Mouse (Mus musculus): ENCODE results near the gene Washc4. TPM values are rescaled to one million over a fixed set of nuclear protein-coding genes. Genes with fewer than 3 reads are reported as not detected.

Gene Washc4
- 1.1 TPM in 2 replicates for polyA plus RNA-seq (2012; rRNA removed)

GRCm38 (mm10) chr10:83543439-83544102 is at the start of gene Washc4:
Gene Washc4 (plus strand): TSS chr10:83543752.

GRCm38 (mm10) chr10:83533910-83534283 is 9.7 kb upstream of the Washc4 start, which contains the start of gene Aldh1l2:
Gene Aldh1l2 (minus strand): TSS chr10:83534140.

Other genes with a start within 250 kb of the Washc4 start
- gene Slc41a2, start 205.9 kb upstream of the Washc4 start, polyA plus RNA-seq (2012; rRNA removed) = 3.2 and 3.4 TPM in 2 replicates
- 0.38 and 0.52 TPM in 2 replicates for gene D10Wsu102e, start 183.5 kb upstream of the Washc4 start, polyA plus RNA-seq (2012; rRNA removed)
- gene Aldh1l2, start 9.6 kb upstream of the Washc4 start, polyA plus RNA-seq (2012; rRNA removed) = 0.78 and 1.3 TPM in 2 replicates
- 29.8 and 75.0 TPM in 2 replicates for gene Appl2, start 105.0 kb downstream of the Washc4 start, polyA plus RNA-seq (2012; rRNA removed)
- gene 1500009L16Rik, start 179.1 kb downstream of the Washc4 start, polyA plus RNA-seq (2012; rRNA removed) = 2.4 and 3.2 TPM in 2 replicates